Mouse (Mus musculus): ENCODE measurements around the gene Hrc.

GRCm38 (mm10) chr7:45296626-45297025, 38.5 kb upstream of the Hrc start:
- TF ChIP-seq CTCF (IDR thresholded peaks at IDR 0.05; ENCODE audit: low read depth, low read length) (no peak), POLR2A (IDR thresholded peaks at IDR 0.05; ENCODE audit: extremely low read depth, insufficient read depth, low read length) (no peak)

Data from liver, adult 2 months (tissue).